Mouse (Mus musculus): Measurements from ENCODE around the gene Ank3. TPM values are rescaled to one million over a fixed set of nuclear protein-coding genes. Genes with fewer than 3 reads are reported as not detected.

The Ank3 gene
- polyA plus RNA-seq, 1 experiment from 2014 or later, result 10.0 TPM

DNA sequence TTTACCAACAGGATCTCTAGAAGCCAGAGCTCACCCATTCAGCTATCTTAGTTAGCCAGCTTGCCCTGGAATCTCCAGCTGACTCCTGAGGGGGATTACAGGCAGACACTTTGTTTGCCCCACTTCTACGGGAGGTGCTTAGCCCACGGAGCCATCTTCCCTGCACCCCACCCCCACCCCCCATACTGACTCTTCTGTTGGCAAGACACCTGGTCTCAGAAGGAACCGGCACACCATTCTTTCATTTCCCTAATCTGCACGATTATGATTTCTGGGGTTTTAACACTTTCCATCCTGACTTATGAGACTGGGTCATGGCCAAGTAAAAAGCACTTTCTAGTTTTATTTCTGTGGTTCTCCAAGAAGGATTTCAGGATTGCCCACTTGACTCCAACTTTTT is 268.9 kb downstream of the Ank3 start:
- H3K36me3 ChIP-seq, result no peaks in the 10 kb centered on the region
- no peak for ATAC-seq
- H3K27me3 ChIP-seq (replicated peaks), result no peaks in the 10 kb centered on the region
- no peak overlapping the region for H3K9ac ChIP-seq
- WGBS (ENCODE audit: insufficient replicate concordance), result 71% methylated on average over 4 of the region's 4 CpGs
- no peaks in the 10 kb centered on the region for H3K4me1 ChIP-seq
- no peak overlapping the region for H3K4me3 ChIP-seq
- H3K27ac ChIP-seq, result no peak overlapping the region
- H3K4me2 ChIP-seq, result no peak overlapping the region
- H3K9me3 ChIP-seq (replicated peaks), result no peaks in the 10 kb centered on the region

DNA sequence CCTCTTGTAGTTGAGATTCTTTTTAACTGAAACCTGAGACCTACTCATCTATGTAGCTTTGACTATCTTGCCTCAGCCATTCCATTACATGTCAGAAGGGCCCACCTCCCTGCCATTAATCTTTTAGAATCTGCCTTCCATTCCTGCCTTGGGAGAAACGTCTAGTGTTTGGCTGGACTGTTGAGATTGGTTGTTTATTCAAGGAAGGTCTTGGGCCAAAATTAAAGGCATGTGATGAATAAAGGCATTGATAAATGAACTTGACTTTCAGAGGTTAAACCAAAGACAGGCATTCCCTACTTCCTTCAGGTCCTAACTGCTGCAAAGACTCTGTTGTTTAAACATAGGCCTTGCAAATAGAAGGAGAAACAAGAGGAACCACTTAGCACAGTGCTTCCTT is 271.9 kb downstream of the Ank3 start:
- Histone ChIP-seq H3K4me1 (no peaks in the 10 kb centered on the region), H3K27me3 (replicated peaks) (no peaks in the 10 kb centered on the region), H3K4me3 (no peak overlapping the region), H3K9me3 (replicated peaks) (no peaks in the 10 kb centered on the region), H3K36me3 (no peaks in the 10 kb centered on the region), H3K27ac (no peak overlapping the region), H3K4me2 (no peak overlapping the region), H3K9ac (no peak overlapping the region)
- WGBS (ENCODE audit: insufficient replicate concordance), result 18% methylated on average over 1 of the region's 1 CpGs
- no peak for ATAC-seq

DNA sequence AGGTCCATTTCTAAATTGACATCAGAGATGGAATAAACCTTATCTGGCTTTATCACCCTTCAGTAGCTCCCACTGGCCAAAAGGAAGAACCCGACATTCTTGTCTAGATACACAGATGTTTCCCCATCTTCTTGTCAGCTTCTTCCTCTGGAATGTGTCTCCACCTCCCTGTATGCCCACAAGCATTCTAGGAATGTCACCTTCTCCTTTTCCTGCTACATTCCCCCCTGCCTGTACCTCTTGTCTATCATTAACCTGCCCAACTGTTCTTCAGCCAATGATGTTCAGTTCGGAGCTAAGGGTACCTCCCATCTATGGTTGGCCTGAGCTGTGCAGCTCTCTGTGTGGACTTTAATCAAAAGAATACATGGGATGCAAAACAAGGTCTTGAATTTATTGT is 272.4 kb downstream of the Ank3 start:
- Histone ChIP-seq H3K4me2 (no peak overlapping the region), H3K9ac (no peak overlapping the region), H3K27ac (no peak overlapping the region), H3K27me3 (replicated peaks) (no peaks in the 10 kb centered on the region), H3K4me3 (no peak overlapping the region), H3K4me1 (no peaks in the 10 kb centered on the region), H3K36me3 (no peaks in the 10 kb centered on the region), H3K9me3 (replicated peaks) (no peaks in the 10 kb centered on the region)
- ATAC-seq, result no peak
- 28% methylated on average over 2 of the region's 2 CpGs for WGBS (ENCODE audit: insufficient replicate concordance)

DNA sequence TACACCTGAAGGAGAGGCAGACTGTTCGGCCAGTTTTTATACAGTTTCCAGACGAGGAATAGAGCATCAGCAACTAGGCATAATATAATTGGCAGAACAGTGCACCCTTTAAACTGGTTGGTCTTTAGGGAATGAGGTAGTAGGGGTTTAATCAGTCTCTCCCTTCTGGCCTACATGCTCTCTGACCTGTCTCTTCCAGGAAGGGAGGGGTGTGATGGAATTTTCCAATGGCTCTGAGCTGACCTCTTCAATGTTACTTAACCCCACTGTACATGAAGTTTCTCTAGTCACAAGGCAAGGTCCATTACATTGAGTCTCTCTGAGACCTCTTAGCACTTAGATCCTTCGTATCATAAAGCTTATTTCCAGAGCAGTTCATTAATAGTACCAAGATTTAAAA is 272.9 kb downstream of the Ank3 start:
- H3K36me3 ChIP-seq, result no peaks in the 10 kb centered on the region
- H3K4me1 ChIP-seq, result no peaks in the 10 kb centered on the region
- no peaks in the 10 kb centered on the region for H3K27me3 ChIP-seq (replicated peaks)
- H3K27ac ChIP-seq, result no peak overlapping the region
- WGBS (ENCODE audit: insufficient replicate concordance), result 40% methylated on average over 3 of the region's 3 CpGs
- no peak for ATAC-seq
- no peaks in the 10 kb centered on the region for H3K9me3 ChIP-seq (replicated peaks)
- H3K4me2 ChIP-seq, result no peak overlapping the region
- no peak overlapping the region for H3K4me3 ChIP-seq
- H3K9ac ChIP-seq, result no peak overlapping the region

DNA sequence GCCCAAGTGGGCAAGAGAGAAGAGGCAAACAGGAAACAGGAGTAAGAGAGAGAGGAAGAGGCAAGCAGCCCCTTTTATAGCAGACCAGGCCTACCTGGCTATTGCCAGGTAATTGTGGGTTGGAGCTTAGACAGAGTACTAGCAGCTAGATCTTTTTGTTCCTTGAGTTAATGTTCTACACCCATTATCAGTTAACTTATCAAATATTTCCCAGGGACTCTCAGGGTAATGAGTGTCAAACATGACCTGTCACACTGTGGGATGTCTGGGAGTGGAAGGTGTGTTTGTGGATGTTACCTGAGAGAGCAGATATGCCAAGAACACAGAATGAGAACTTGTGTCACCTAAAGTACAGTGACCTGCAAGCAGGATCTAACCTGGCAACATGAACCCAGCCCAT is 274.0 kb downstream of the Ank3 start:
- H3K4me1 ChIP-seq, result no peaks in the 10 kb centered on the region
- H3K4me2 ChIP-seq, result no peak overlapping the region
- no peak overlapping the region for H3K9ac ChIP-seq
- H3K4me3 ChIP-seq, result no peak overlapping the region
- no peaks in the 10 kb centered on the region for H3K27me3 ChIP-seq (replicated peaks)
- H3K9me3 ChIP-seq (replicated peaks), result no peaks in the 10 kb centered on the region
- no peak for ATAC-seq
- H3K27ac ChIP-seq, result no peak overlapping the region
- H3K36me3 ChIP-seq, result no peaks in the 10 kb centered on the region

DNA sequence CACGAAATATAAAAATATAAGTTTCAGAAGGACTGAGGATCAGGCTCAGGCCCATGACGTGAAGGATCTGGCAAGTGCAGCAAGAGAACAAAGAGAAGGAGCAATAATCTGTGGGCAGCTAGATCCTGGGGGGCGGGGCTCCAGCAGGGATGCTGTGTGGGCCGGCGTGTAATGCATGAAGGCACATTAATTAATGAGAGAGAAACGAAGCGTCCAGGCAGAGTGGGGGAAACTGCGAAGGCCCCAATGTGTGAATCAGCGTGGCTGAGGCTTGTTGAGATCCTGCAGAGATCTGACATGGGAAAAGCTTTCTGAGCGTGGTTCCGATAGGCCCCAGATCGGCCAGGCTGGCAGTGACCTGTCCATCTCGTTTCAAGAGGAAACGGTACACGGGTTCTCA is 279.7 kb downstream of the Ank3 start:
- no peak overlapping the region for H3K9ac ChIP-seq
- H3K27me3 ChIP-seq (replicated peaks), result no peaks in the 10 kb centered on the region
- H3K4me2 ChIP-seq, result no peak overlapping the region
- H3K36me3 ChIP-seq, result no peaks in the 10 kb centered on the region
- H3K27ac ChIP-seq, result no peak overlapping the region
- H3K9me3 ChIP-seq (replicated peaks), result no peaks in the 10 kb centered on the region
- ATAC-seq, result no peak
- no peak overlapping the region for H3K4me3 ChIP-seq
- H3K4me1 ChIP-seq, result no peaks in the 10 kb centered on the region
- WGBS (ENCODE audit: insufficient replicate concordance), result 81% methylated on average over 15 of the region's 15 CpGs

DNA sequence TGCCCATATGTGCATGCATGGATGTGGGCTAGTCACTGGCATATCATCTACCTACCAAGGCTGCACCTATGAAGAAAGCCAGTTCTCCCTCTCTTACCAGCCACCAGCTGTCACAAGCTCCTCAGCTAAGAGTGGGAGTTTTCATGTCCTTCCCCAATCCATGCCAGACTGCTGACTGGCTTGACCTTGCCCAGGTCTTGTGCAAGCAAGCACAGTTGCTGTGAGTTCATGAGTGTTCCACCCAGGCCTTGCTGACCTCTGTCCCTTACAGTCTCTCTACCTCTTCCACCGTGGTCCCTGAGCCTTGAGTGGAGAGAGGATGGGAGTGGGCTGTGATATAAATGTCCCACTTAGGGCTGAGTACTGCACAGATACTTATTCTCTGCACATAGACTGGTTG is 287.8 kb downstream of the Ank3 start:
- Histone ChIP-seq H3K9me3 (replicated peaks) (0 out of 2 replicates have a peak, but pooled peaks cover 7% of the 10 kb centered on the region), H3K9ac (no peak overlapping the region), H3K4me2 (no peak overlapping the region), H3K27me3 (replicated peaks) (peaks cover 11% of the 10 kb centered on the region; the same call in 1 of the 2 replicates), H3K4me3 (no peak overlapping the region), H3K4me1 (no peaks in the 10 kb centered on the region), H3K27ac (no peak overlapping the region), H3K36me3 (no peaks in the 10 kb centered on the region)
- 58% methylated on average over 1 of the region's 1 CpGs for WGBS (ENCODE audit: insufficient replicate concordance)
- ATAC-seq, result no peak

DNA sequence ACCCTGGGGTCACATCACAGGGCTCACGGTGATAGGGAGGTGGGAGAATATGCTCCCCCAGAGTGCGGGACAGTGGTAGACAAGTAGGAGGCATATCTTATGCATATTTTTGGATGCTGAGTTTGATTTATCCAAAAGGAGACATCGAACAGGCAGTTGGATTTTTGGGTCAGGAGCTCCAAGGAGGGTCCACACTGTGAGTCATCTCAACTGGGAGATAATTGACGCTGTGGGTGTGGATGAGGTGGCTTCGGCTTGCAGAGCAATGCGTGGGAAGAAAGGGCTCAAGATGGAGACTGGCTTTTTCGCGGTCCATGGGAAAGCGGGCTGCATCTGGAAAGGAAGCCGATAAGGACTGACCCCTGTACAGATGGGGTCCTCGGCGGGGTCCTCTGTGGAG is 290.5 kb downstream of the Ank3 start:
- 70% methylated on average over 12 of the region's 12 CpGs for WGBS (ENCODE audit: insufficient replicate concordance)
- Histone ChIP-seq H3K4me1 (no peaks in the 10 kb centered on the region), H3K27ac (no peak overlapping the region), H3K36me3 (no peaks in the 10 kb centered on the region), H3K27me3 (replicated peaks) (peaks cover 11% of the 10 kb centered on the region; the same call in 1 of the 2 replicates), H3K9ac (no peak overlapping the region), H3K4me3 (no peak overlapping the region), H3K4me2 (no peak overlapping the region), H3K9me3 (replicated peaks) (0 out of 2 replicates have a peak, but pooled peaks cover 4% of the 10 kb centered on the region)
- no peak for ATAC-seq

DNA sequence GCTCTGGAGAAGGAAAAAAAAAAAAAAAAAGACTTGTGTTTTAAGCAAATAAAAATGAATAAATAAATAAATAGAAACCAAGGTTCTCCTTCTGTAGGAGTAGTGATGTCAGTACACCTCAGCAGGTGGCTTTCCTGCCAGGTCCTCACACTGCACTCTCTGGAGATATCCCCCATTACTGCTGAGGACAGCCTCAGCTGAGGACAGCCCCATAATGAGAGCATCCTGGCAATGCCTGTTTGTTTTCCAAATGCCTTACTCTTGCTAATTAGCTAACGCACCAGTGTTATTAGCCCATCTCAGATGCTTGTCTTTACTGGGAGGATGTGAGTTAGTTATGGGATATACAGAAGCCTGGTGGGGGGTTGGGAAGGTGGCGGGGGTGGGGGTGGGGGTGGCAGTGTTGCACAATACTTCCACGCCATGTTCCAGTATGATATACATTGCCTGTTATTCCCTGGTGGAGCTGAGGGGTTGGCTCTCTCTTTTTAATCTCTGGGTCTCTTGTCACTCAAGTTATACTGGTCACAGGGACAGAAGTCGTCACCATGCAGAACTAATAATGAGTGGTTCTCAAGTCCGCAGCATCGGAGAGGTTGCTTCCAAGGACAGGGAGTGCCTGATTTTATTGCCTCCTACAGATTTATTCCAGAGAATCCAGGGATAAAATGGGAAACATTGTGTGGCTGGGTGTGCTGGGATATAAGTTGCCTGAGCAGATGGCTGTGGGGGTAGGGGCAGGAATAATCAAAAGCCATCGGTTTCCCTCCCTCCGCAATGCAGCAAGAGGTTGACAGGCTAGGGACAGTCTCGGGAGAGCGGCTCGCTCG is 291.8 kb downstream of the Ank3 start:
- Histone ChIP-seq H3K9ac (no peak overlapping the region), H3K4me2 (peak overlapping the region; percentile 10; the same call in 1 of the 2 replicates), H3K27ac (no peak overlapping the region), H3K27me3 (replicated peaks) (peaks cover 11% of the 10 kb centered on the region; the same call in 1 of the 2 replicates), H3K36me3 (no peaks in the 10 kb centered on the region), H3K4me1 (no peaks in the 10 kb centered on the region), H3K9me3 (replicated peaks) (no peaks in the 10 kb centered on the region), H3K4me3 (no peak overlapping the region)
- ATAC-seq, result no peak
- 21% methylated on average over 12 of the region's 12 CpGs for WGBS (ENCODE audit: insufficient replicate concordance)

DNA sequence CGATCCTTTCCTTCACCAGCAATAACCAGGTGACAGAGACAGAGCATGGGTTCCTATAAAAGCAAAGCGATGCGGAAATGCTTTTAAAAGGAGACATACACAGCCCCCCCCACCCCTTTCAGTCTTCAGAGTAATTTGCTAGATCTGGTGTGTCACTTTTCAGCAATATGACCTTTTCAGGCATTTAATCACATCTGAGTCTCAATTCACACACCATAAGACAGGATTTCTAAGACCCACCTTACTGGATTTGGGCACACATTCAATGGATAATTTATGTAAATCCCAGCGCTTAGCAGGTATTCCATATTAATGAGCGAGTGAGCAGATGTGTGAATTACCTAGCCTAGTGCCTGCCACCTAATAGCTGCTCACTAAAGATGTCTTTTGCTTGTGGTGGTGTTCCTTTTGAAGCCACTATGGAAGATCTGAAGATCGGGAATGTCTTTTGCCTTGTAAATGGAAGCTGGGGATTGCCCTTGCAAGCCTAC is 292.4 kb downstream of the Ank3 start:
- no peak for ATAC-seq
- Histone ChIP-seq H3K4me2 (peak overlapping the region; percentile 10; the same call in 1 of the 2 replicates), H3K36me3 (no peaks in the 10 kb centered on the region), H3K4me3 (no peak overlapping the region), H3K27ac (no peak overlapping the region), H3K9ac (no peak overlapping the region), H3K27me3 (replicated peaks) (peaks cover 11% of the 10 kb centered on the region; the same call in 1 of the 2 replicates), H3K9me3 (replicated peaks) (no peaks in the 10 kb centered on the region), H3K4me1 (no peaks in the 10 kb centered on the region)
- WGBS (ENCODE audit: insufficient replicate concordance), result 21% methylated on average over 6 of the region's 6 CpGs

DNA sequence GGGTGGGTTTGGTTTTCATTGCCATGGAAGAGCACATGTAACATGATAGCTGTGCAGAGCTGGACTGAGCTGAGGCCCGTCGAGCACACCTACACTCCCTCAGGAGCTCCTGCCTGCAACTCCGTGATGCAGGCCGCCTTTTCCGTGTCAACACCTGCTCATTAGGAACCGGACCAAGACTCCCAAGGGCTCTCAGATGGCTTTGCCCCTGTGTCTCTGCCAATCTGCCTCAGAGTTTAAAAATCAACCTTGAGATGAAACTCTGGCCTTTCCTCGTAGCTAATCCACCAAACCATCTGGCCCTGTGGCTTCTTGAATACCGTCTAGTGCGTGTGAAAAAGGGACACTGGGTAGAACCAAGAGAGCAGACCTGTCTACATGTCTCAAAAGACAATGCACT is 297.4 kb downstream of the Ank3 start:
- ATAC-seq, result no peak
- Histone ChIP-seq H3K27me3 (replicated peaks) (peaks cover 1% of the 10 kb centered on the region; the same call in 1 of the 2 replicates), H3K4me3 (no peak overlapping the region), H3K36me3 (no peaks in the 10 kb centered on the region), H3K9ac (no peak overlapping the region), H3K4me1 (no peaks in the 10 kb centered on the region), H3K27ac (no peak overlapping the region), H3K4me2 (no peak overlapping the region), H3K9me3 (replicated peaks) (no peaks in the 10 kb centered on the region)
- WGBS (ENCODE audit: insufficient replicate concordance), result 81% methylated on average over 9 of the region's 9 CpGs

DNA sequence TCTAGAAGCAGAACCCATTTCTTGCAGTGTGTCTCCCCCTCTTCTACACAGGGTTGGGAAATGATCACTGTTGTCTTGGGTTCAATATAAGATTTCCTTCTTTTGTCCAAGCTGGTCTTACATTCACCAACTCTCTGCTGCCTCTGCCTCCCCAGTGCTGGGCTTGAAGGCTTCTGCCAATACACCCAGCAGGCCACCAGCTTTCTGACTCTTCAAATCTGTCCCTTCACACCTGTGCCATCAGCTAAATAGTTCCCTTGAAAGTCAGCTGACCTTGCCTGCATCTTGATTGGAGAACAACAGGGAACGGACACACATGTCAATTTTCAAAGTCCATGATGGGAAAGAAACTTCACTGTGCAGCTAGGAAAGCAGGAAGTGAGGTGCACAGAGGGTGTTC is 300.1 kb downstream of the Ank3 start:
- Histone ChIP-seq H3K4me3 (no peak overlapping the region), H3K27me3 (replicated peaks) (no peaks in the 10 kb centered on the region), H3K36me3 (no peaks in the 10 kb centered on the region), H3K4me2 (no peak overlapping the region), H3K9me3 (replicated peaks) (no peaks in the 10 kb centered on the region), H3K27ac (no peak overlapping the region), H3K9ac (no peak overlapping the region), H3K4me1 (no peaks in the 10 kb centered on the region)
- WGBS (ENCODE audit: insufficient replicate concordance), result 56% methylated on average over 1 of the region's 1 CpGs
- ATAC-seq, result no peak
